Mouse (Mus musculus): ENCODE results near the gene Hnrnpl.

DNA sequence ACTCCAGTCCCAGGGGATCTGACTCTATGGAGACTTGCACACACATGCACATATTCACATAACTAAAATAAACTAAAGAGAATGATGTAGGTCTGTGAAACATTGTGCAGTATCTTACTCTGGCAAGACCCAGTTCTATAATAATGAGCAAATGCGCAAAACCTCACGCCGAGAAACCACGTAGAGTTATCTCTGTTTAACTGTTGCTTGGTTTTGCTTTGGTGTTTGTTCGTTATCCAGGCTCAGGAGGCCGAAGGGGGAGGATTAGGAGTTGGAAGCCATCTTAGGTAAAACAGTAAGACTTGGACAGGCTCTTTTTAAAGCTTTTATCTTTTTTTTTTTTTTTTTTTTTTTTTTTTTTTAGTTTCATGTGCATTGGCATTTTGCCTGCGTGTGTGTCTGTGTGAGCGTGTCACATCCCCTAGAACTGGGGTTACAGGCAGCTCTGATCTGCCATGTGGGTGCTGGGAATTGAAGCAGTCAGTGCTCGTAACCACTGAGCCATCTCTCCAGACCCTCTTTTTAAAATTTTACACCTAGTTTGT lies 38.9 kb upstream of the Hnrnpl start:
- TF ChIP-seq CTCF (IDR thresholded peaks at IDR 0.05; ENCODE audit: low read depth): no peak
- no peak; the same call in 1 of the 2 replicates for TF ChIP-seq EP300 (IDR thresholded peaks at IDR 0.05; ENCODE audit: low read depth)
